Mouse (Mus musculus): ENCODE measurements around the gene Grin2a.

- TF ChIP-seq CTCF (IDR thresholded peaks at IDR 0.05; ENCODE audit: insufficient read depth, low read depth, low read length) = no peak
- TF ChIP-seq POLR2A (IDR thresholded peaks at IDR 0.05; ENCODE audit: insufficient read depth, low read depth, low read length) = no peak
Observed at GRCm38 (mm10) chr16:9964469-9964868, 30.9 kb downstream of the Grin2a start.

Data from olfactory bulb, adult 2 months (tissue).